Mouse (Mus musculus): Measurements from ENCODE around the gene Ccng1.
"Not testable (repeated sequence)": the region's sequence is repeated elsewhere in the genome, so short reads cannot be mapped to it uniquely, and the experiment has no call there.

The Ccng1 gene

DNA sequence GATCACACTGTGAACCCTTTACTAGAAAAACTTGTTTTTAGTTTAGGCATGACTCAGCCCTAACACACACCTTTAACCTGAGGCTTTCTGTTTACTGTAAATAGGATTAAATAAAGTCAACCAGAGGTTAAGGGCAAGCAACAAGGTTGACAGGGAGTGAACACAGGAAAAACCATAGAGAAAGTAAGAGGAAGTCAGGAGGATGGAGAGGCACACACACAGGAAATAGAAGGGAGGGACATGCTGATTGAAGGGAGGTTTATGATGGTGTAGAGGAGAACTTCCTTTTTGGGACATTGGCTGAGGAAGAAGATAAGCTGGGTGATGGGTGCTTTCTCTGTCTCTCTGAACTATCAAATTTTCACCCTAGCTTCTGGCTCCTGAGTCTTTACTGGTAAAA lies 36.8 kb downstream of the Ccng1 start:
- no peak for DNase-seq (ENCODE audit: low spot score)

DNA sequence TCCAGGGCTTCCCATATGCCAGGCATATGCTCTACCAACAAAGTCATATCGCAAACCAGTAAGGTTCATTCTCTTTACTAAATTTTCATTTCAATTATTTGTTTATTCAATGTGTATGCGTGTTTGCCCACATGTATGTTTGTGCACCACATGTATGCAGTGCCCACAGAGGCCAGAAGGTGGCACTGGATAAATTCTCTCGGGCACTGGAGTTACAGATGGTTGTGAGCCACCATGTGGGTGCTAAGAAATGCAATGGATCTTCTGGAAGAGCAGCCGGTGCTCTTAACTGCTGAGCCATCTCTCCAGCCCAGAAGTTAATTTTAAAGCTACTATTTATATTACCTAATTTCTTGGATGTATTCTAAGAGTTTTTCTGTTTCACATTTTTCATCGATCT lies 39.6 kb downstream of the Ccng1 start:
- DNase-seq (ENCODE audit: low spot score), result no peak

DNA sequence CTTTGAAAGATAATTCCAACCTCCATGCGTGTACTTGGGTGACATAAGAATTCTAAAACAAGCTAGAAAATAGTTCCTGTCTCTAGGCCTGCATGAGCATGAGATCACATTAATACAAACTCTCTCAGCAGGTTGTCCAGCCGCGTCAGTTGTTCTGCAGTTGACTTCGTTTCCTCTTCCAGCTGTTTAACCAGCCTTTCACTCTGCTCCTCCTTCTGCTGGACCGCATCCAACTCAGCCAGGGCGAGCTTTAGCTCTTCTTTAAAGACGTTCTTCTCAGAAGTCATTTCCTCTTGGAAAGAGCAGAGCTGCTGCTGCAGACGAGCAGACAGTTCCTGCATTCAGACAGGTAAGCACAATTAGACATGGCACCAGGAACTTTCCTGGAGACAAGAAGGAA lies 41.3 kb downstream of the Ccng1 start:
- DNase-seq (ENCODE audit: low spot score), result no peak

DNA sequence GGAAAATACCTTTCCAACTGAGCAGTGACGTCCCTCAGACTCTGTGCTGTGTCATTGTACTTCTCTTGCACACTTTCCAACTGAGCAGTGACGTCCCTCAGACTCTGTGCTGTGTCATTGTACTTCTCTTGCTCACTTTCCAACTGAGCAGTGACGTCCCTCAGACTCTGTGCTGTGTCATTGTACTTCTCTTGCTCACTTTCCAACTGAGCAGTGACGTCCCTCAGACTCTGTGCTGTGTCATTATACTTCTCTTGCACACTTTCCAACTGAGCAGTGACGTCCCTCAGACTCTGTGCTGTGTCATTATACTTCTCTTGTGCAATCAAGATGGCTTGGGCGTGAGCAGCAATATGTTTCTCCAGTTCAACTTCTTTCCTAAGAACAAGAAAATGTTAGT lies 45.2 kb downstream of the Ccng1 start:
- DNase-seq (ENCODE audit: low spot score), result not testable (repeated sequence)
